Mouse (Mus musculus): ENCODE measurements around the gene Vmn1r47. TPM values are rescaled to one million over a fixed set of nuclear protein-coding genes. Genes with fewer than 3 reads are reported as not detected.

Gene Vmn1r47
- not detected for polyA plus RNA-seq (2014; fragmentation: Illumina TruSeq; extraction: RNeasy Lipid Tissue Mini Kit (QIAGEN cat#74804); ENCODE audit: low read depth, low replicate concordance)

DNA sequence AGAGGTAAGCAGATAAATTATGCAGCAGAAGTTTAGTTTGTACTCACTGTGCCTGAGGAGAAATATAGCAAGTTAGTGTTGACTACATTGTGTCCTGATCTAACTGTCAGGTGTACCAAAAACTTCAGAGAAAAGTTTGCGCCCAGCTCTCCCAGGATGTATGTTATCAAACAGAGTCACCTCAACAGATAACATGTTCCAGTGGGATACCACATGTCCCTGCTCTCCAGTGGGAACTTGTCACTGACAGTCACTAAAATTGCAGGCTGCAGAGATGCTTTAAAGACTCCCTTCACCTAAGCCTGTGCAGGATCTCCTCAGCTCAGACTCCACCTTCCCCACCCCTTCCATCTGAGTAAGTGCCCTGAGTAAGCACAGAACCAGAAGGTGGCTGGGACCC is at the start of gene Vmn1r47:
Gene Vmn1r47, plus strand, starts transcription at position 301 of the 400 bp plus-strand sequence.

GRCm38 (mm10) chr6:89969013-89969412 is 46.9 kb upstream of the Vmn1r47 start, which contains the start of gene Vmn1r46:
TSS of gene Vmn1r46 (plus strand) at chr6:89969313.

GRCm38 (mm10) chr6:90036741-90037140 is 20.8 kb downstream of the Vmn1r47 start, which contains the start of gene Vmn1r48:
TSS of gene Vmn1r48 (minus strand) at chr6:90036841.

Other genes with a start within 250 kb of the Vmn1r47 start
- gene Vmn1r42, start 139.7 kb upstream of the Vmn1r47 start, polyA plus RNA-seq (2014; fragmentation: Illumina TruSeq; extraction: RNeasy Lipid Tissue Mini Kit (QIAGEN cat#74804); ENCODE audit: low read depth, low replicate concordance), result not detected
- gene Vmn1r43, start 139.7 kb upstream of the Vmn1r47 start, polyA plus RNA-seq (2014; fragmentation: Illumina TruSeq; extraction: RNeasy Lipid Tissue Mini Kit (QIAGEN cat#74804); ENCODE audit: low read depth, low replicate concordance), result 0.19 TPM
- gene Vmn1r44, start 132.5 kb upstream of the Vmn1r47 start, polyA plus RNA-seq (2014; fragmentation: Illumina TruSeq; extraction: RNeasy Lipid Tissue Mini Kit (QIAGEN cat#74804); ENCODE audit: low read depth, low replicate concordance), result not detected
- gene Vmn1r45, start 75.5 kb upstream of the Vmn1r47 start, polyA plus RNA-seq (2014; fragmentation: Illumina TruSeq; extraction: RNeasy Lipid Tissue Mini Kit (QIAGEN cat#74804); ENCODE audit: low read depth, low replicate concordance), result not detected
- gene Vmn1r46, start 46.8 kb upstream of the Vmn1r47 start, polyA plus RNA-seq (2014; fragmentation: Illumina TruSeq; extraction: RNeasy Lipid Tissue Mini Kit (QIAGEN cat#74804); ENCODE audit: low read depth, low replicate concordance), result not detected
- not detected for gene Vmn1r48, start 20.7 kb downstream of the Vmn1r47 start, polyA plus RNA-seq (2014; fragmentation: Illumina TruSeq; extraction: RNeasy Lipid Tissue Mini Kit (QIAGEN cat#74804); ENCODE audit: low read depth, low replicate concordance)
- gene Vmn1r49, start 62.4 kb downstream of the Vmn1r47 start, polyA plus RNA-seq (2014; fragmentation: Illumina TruSeq; extraction: RNeasy Lipid Tissue Mini Kit (QIAGEN cat#74804); ENCODE audit: low read depth, low replicate concordance), result not detected
- not detected for gene Vmn1r50, start 85.3 kb downstream of the Vmn1r47 start, polyA plus RNA-seq (2014; fragmentation: Illumina TruSeq; extraction: RNeasy Lipid Tissue Mini Kit (QIAGEN cat#74804); ENCODE audit: low read depth, low replicate concordance)
- gene Vmn1r51, start 106.4 kb downstream of the Vmn1r47 start, polyA plus RNA-seq (2014; fragmentation: Illumina TruSeq; extraction: RNeasy Lipid Tissue Mini Kit (QIAGEN cat#74804); ENCODE audit: low read depth, low replicate concordance), result not detected
- gene Vmn1r52, start 158.7 kb downstream of the Vmn1r47 start, polyA plus RNA-seq (2014; fragmentation: Illumina TruSeq; extraction: RNeasy Lipid Tissue Mini Kit (QIAGEN cat#74804); ENCODE audit: low read depth, low replicate concordance), result not detected
- gene V1ra8, start 186.6 kb downstream of the Vmn1r47 start, polyA plus RNA-seq (2014; fragmentation: Illumina TruSeq; extraction: RNeasy Lipid Tissue Mini Kit (QIAGEN cat#74804); ENCODE audit: low read depth, low replicate concordance), result not detected
- gene Vmn1r53, start 208.3 kb downstream of the Vmn1r47 start, polyA plus RNA-seq (2014; fragmentation: Illumina TruSeq; extraction: RNeasy Lipid Tissue Mini Kit (QIAGEN cat#74804); ENCODE audit: low read depth, low replicate concordance), result not detected
- gene Vmn1r54, start 230.2 kb downstream of the Vmn1r47 start, polyA plus RNA-seq (2014; fragmentation: Illumina TruSeq; extraction: RNeasy Lipid Tissue Mini Kit (QIAGEN cat#74804); ENCODE audit: low read depth, low replicate concordance), result not detected